Mouse (Mus musculus): ENCODE results near the gene Pdss2.

DNA sequence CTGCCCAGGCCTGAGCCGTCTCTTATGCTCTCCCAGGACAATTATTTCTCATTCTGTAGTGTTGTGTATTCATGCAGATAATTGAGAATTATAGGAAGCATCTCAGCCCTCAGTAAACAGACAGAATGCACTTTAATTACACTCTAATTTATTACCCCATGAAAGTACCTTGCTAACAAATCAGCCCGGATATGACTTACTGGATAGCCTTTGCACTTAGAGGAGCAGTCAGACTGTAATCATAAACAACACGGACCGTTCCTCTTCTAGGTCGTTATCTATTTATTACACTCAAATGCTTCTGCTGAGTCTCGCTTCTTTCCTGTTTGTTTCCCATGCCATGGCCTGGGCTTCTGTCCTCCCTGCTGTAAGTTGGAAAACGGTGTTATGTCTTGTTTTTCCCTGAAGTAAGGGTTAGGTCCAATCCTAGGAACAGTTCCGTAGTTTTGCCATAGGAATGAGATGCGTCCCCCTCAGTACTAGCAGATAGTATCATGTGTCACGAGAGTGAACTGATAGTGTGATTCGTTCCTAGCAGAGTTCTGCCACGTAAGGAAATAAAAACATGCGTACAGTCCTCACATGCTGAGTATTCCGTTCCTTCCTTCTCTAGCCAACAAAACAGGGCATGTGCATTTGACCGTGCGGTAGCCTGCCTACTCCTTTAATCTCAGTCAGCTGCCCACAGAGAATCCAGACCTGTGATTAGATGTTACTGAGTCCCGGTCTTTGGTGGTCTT, 24.3 kb downstream of the Pdss2 start:
- no peak for TF ChIP-seq CTCF (IDR thresholded peaks at IDR 0.05; ENCODE audit: insufficient read depth, low read length)
- no peak for TF ChIP-seq POLR2A (IDR thresholded peaks at IDR 0.05; ENCODE audit: borderline replicate concordance, extremely low read depth, low read depth, low read length)

Data from lung, adult 2 months (tissue).